Mouse (Mus musculus) telencephalon, adult 2 months (tissue): ENCODE data around the gene Birc5.

Experiments used
- DNase-seq: peaks from one replicate; pipeline ENCODE4 v3.0.0-alpha.2; 2011; ENCODE audit warnings: low read depth, low spot score

Gene Birc5

GRCm38 (mm10) chr11:117886000-117886399, 36.9 kb downstream of the Birc5 start:
- DNase-seq, result no peak

GRCm38 (mm10) chr11:117888168-117888852, 39.3 kb downstream of the Birc5 start:
- DNase-seq, result no peak

GRCm38 (mm10) chr11:117888853-117889822, 40.1 kb downstream of the Birc5 start:
- no peak for DNase-seq

- DNase-seq, result no peak
Measured at GRCm38 (mm10) chr11:117889887-117890340, 40.9 kb downstream of the Birc5 start.

- DNase-seq, result no peak
Measured at GRCm38 (mm10) chr11:117890519-117891282, 41.6 kb downstream of the Birc5 start.

- DNase-seq, result no peak
Measured at GRCm38 (mm10) chr11:117891581-117892175, 42.6 kb downstream of the Birc5 start.

GRCm38 (mm10) chr11:117892199-117892598, 43.1 kb downstream of the Birc5 start:
- no peak for DNase-seq

GRCm38 (mm10) chr11:117894676-117895075, 45.6 kb downstream of the Birc5 start:
- no peak for DNase-seq

GRCm38 (mm10) chr11:117896533-117896932, 47.5 kb downstream of the Birc5 start:
- no peak for DNase-seq

GRCm38 (mm10) chr11:117902282-117902681, 53.2 kb downstream of the Birc5 start:
- no peak for DNase-seq

- DNase-seq, result no peak
Measured at GRCm38 (mm10) chr11:117904442-117904841, 55.4 kb downstream of the Birc5 start.
